Mouse (Mus musculus) heart, embryonic 16.5 days (tissue): ENCODE data around the gene Ago4. TPM values are rescaled to one million over a fixed set of nuclear protein-coding genes. Genes with fewer than 3 reads are reported as not detected.

Experiments used
- ATAC-seq: fragments of 200-750 bp; cut with Nextera tagmentation; replicated peaks from 2 replicates; pipeline ENCODE4 v1.8.0; 2017; ENCODE audit warnings: moderate number of reproducible peaks; ENCODE audit not compliant: insufficient read depth, low FRiP score; ENCODE audit errors: extremely low read depth
- H3K27ac ChIP-seq: fragments of 300-500 bp; sonication (generic); 2 replicates; pipeline ENCODE4 v1.5.1; 2014; ENCODE audit warnings: mild to moderate bottlenecking, low read length, control low read depth, moderate library complexity
- H3K27me3 ChIP-seq: fragments of 300-500 bp; sonication (generic); 2 replicates; pipeline ENCODE4 v1.6.1; 2014; ENCODE audit warnings: low read length, mixed read lengths; ENCODE audit not compliant: control insufficient read depth, insufficient read depth
- H3K36me3 ChIP-seq: fragments of 300-500 bp; sonication (generic); 2 replicates; pipeline ENCODE4 v1.6.1; 2014; ENCODE audit not compliant: control insufficient read depth, insufficient read depth
- H3K4me1 ChIP-seq: fragments of 300-500 bp; sonication (generic); 2 replicates; pipeline ENCODE4 v1.6.1; 2014; ENCODE audit warnings: low read length, mixed read lengths; ENCODE audit not compliant: control insufficient read depth, insufficient read depth
- H3K4me2 ChIP-seq: fragments of 300-500 bp; sonication (generic); 2 replicates; pipeline ENCODE4 v1.6.1; 2014; ENCODE audit warnings: low read depth, mild to moderate bottlenecking, control low read depth, low read length
- H3K4me3 ChIP-seq: fragments of 300-500 bp; sonication (generic); 2 replicates; pipeline ENCODE4 v1.5.1; 2014; ENCODE audit warnings: mild to moderate bottlenecking, control low read depth, low read length
- H3K9ac ChIP-seq: fragments of 300-500 bp; sonication (generic); 2 replicates; pipeline ENCODE4 v1.6.1; 2014; ENCODE audit warnings: low read length, control low read depth
- H3K9me3 ChIP-seq: fragments of 300-500 bp; sonication (generic); replicated peaks from 2 replicates; pipeline ENCODE4 v1.6.1; 2016; ENCODE audit warnings: low read length; ENCODE audit not compliant: control insufficient read depth
- WGBS: fragments of 180-500 bp; shearing (Covaris S2); extraction: QIAGEN DNeasy Blood & Tissue Kit; methylation state at CpG from one replicate; pipeline ENCODE4 v1.1.7; 2014; 5-methylcytosine and 5-hydroxymethylcytosine counted together
- polyA plus RNA-seq: library from polyadenylated mRNA; unstranded; fragments of >200 nt; fragmentation: Nextera tagmentation; extraction: Ambion mirVana; gene quantifications from 2 replicates; pipeline ENCODE4 v1.2.1, GENCODE M21; 2015

The Ago4 gene
- polyA plus RNA-seq, 1 experiment from 2014 or later, result 0.97 TPM

- Histone ChIP-seq H3K4me3 (no peak overlapping the region), H3K36me3 (no peaks in the 10 kb centered on the region), H3K4me2 (no peak overlapping the region), H3K27ac (no peak overlapping the region), H3K4me1 (peaks cover 3% of the 10 kb centered on the region; the same call in 1 of the 2 replicates), H3K27me3 (no peaks in the 10 kb centered on the region), H3K9ac (no peak overlapping the region), H3K9me3 (no peaks in the 10 kb centered on the region)
- no peak for ATAC-seq
- 65% methylated on average over 5 of the region's 5 CpGs for WGBS
Measured at GRCm38 (mm10) chr4:126491977-126492376, 41.3 kb downstream of the Ago4 start.

- H3K9ac ChIP-seq, result no peak overlapping the region
- no peak overlapping the region for H3K4me2 ChIP-seq
- no peaks in the 10 kb centered on the region for H3K9me3 ChIP-seq
- H3K4me3 ChIP-seq, result no peak overlapping the region
- H3K27ac ChIP-seq, result no peak overlapping the region
- 76% methylated on average over 12 of the region's 12 CpGs for WGBS
- peaks cover 2% of the 10 kb centered on the region; the same call in 1 of the 2 replicates for H3K4me1 ChIP-seq
- H3K27me3 ChIP-seq, result no peaks in the 10 kb centered on the region
- no peak for ATAC-seq
- no peaks in the 10 kb centered on the region for H3K36me3 ChIP-seq
Measured at GRCm38 (mm10) chr4:126490726-126491125, 42.5 kb downstream of the Ago4 start.

DNA sequence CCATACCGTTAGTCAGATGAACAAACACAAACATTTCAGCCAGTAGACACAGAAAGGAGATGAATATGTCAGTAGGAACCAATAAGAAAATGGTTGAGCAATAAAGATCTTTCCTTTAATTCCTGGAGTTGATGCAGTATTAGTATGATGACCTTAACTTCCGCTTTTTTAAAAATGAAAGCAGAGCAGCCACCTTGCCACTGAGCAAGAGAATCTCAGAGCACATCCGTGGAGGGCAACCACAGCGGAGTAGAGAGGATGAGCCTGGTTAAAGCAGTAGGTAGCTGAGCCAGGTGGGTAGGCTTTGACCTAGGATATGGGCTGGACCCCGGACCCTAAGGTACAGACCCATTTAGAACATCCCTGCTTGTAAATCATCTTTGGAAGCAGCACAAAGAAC, 43.5 kb downstream of the Ago4 start:
- Histone ChIP-seq H3K4me2 (no peak overlapping the region), H3K27ac (no peak overlapping the region), H3K36me3 (no peaks in the 10 kb centered on the region), H3K9ac (no peak overlapping the region), H3K4me3 (no peak overlapping the region), H3K4me1 (no peaks in the 10 kb centered on the region), H3K9me3 (no peaks in the 10 kb centered on the region), H3K27me3 (no peaks in the 10 kb centered on the region)
- WGBS, result 77% methylated on average over 5 of the region's 5 CpGs
- no peak for ATAC-seq

- ATAC-seq, result no peak
- WGBS, result 70% methylated on average over 1 of the region's 1 CpGs
- Histone ChIP-seq H3K27me3 (no peaks in the 10 kb centered on the region), H3K36me3 (no peaks in the 10 kb centered on the region), H3K9ac (no peak overlapping the region), H3K4me1 (no peaks in the 10 kb centered on the region), H3K4me2 (no peak overlapping the region), H3K4me3 (no peak overlapping the region), H3K9me3 (no peaks in the 10 kb centered on the region), H3K27ac (no peak overlapping the region)
Measured at GRCm38 (mm10) chr4:126486217-126486616, 47.1 kb downstream of the Ago4 start.

GRCm38 (mm10) chr4:126485065-126485464, 48.2 kb downstream of the Ago4 start:
- 58% methylated on average over 2 of the region's 2 CpGs for WGBS
- H3K4me3 ChIP-seq, result no peak overlapping the region
- H3K9me3 ChIP-seq, result no peaks in the 10 kb centered on the region
- H3K27ac ChIP-seq, result no peak overlapping the region
- no peak overlapping the region for H3K9ac ChIP-seq
- H3K4me1 ChIP-seq, result no peaks in the 10 kb centered on the region
- ATAC-seq, result no peak
- H3K27me3 ChIP-seq, result no peaks in the 10 kb centered on the region
- H3K36me3 ChIP-seq, result no peaks in the 10 kb centered on the region
- H3K4me2 ChIP-seq, result no peak overlapping the region

- H3K9me3 ChIP-seq, result no peaks in the 10 kb centered on the region
- 69% methylated on average over 3 of the region's 3 CpGs for WGBS
- no peaks in the 10 kb centered on the region for H3K27me3 ChIP-seq
- H3K27ac ChIP-seq, result no peak overlapping the region
- H3K36me3 ChIP-seq, result no peaks in the 10 kb centered on the region
- H3K4me2 ChIP-seq, result no peak overlapping the region
- no peak for ATAC-seq
- no peaks in the 10 kb centered on the region for H3K4me1 ChIP-seq
- no peak overlapping the region for H3K9ac ChIP-seq
- no peak overlapping the region for H3K4me3 ChIP-seq
Measured at GRCm38 (mm10) chr4:126483874-126484273, 49.4 kb downstream of the Ago4 start.

DNA sequence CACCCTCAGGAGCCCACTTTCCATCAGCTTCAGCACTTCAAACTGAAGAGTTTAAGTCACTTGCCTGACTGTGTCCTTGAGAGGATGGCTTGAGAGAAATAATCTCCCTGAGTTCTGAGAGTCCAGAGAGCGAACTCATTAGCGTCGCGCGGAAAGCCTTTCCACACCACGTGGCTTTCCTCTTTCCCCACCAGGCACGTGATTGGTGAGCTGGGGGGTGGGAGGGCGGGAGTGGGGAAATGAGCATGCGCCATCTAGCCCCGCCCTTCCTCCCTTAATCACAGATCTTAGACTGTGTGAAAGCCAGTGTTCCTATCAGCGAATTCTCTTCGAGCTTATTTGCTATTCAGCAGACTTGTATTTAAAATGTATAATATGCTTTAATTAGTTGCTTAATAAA, 50.3 kb downstream of the Ago4 start:
- H3K9ac ChIP-seq, result no peak overlapping the region
- WGBS, result 73% methylated on average over 12 of the region's 12 CpGs
- H3K9me3 ChIP-seq, result no peaks in the 10 kb centered on the region
- H3K4me3 ChIP-seq, result no peak overlapping the region
- no peak for ATAC-seq
- no peaks in the 10 kb centered on the region for H3K36me3 ChIP-seq
- H3K4me1 ChIP-seq, result no peaks in the 10 kb centered on the region
- H3K27me3 ChIP-seq, result no peaks in the 10 kb centered on the region
- H3K4me2 ChIP-seq, result no peak overlapping the region
- H3K27ac ChIP-seq, result no peak overlapping the region

DNA sequence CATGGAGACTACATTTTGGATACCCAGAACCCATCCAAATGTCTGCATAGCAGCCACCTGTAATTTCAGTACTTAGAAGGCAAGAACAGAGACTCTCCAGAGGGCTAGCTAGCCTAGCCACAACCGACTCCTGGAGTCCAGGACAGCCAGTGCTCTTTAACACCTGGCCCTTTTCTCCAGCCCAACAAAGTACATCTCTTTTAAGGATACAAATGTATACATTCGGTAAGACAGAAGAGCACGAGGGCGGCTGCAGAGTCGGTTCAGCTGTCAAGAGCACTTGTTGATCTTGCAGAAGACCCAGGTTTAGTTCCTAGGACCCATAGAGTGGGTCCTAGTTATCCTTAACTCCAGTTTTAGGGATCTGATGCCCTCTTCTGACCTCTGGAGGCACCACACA, 51.8 kb downstream of the Ago4 start:
- no peak overlapping the region for H3K27ac ChIP-seq
- no peaks in the 10 kb centered on the region for H3K9me3 ChIP-seq
- H3K4me1 ChIP-seq, result no peaks in the 10 kb centered on the region
- WGBS, result 85% methylated on average over 5 of the region's 5 CpGs
- H3K4me3 ChIP-seq, result no peak overlapping the region
- ATAC-seq, result no peak
- no peak overlapping the region for H3K4me2 ChIP-seq
- no peaks in the 10 kb centered on the region for H3K27me3 ChIP-seq
- H3K9ac ChIP-seq, result no peak overlapping the region
- H3K36me3 ChIP-seq, result no peaks in the 10 kb centered on the region

GRCm38 (mm10) chr4:126480288-126480687, 53.0 kb downstream of the Ago4 start:
- Histone ChIP-seq H3K4me3 (no peak overlapping the region), H3K4me2 (no peak overlapping the region), H3K9ac (no peak overlapping the region), H3K9me3 (no peaks in the 10 kb centered on the region), H3K27me3 (no peaks in the 10 kb centered on the region), H3K4me1 (no peaks in the 10 kb centered on the region), H3K27ac (no peak overlapping the region), H3K36me3 (no peaks in the 10 kb centered on the region)
- ATAC-seq, result no peak
- WGBS, result 35% methylated on average over 3 of the region's 3 CpGs

GRCm38 (mm10) chr4:126473031-126473430, 60.2 kb downstream of the Ago4 start:
- no peak overlapping the region for H3K9ac ChIP-seq
- H3K36me3 ChIP-seq, result no peaks in the 10 kb centered on the region
- no peak for ATAC-seq
- peaks cover 3% of the 10 kb centered on the region; the same call in 1 of the 2 replicates for H3K4me1 ChIP-seq
- no peak overlapping the region for H3K27ac ChIP-seq
- no peaks in the 10 kb centered on the region for H3K27me3 ChIP-seq
- no peak overlapping the region for H3K4me3 ChIP-seq
- H3K9me3 ChIP-seq, result no peaks in the 10 kb centered on the region
- no peak overlapping the region for H3K4me2 ChIP-seq
- WGBS, result 41% methylated on average over 5 of the region's 5 CpGs
